In genomic region chr6:84885080-84885479, GRCm38 (mm10) we compare ENCODE assay signal across 28 mouse cellular contexts.
DNase-seq lines count a peak whose midpoint lies in the region; ATAC-seq lines count a peak whose summit lies in the region.
"Had no signal": no experiment of that assay in that cellular context is flagged by ENCODE, and none has a peak within 500 bp of the region (broad histone marks: within the 10 kb centered on the region; RNA-seq: fewer than 3 reads in every experiment).

No protein-coding gene starts in this region.

- H3K36me3 ChIP-seq in heart, embryonic 10.5 days, result no peaks in the 10 kb centered on the region
- H3K36me3 ChIP-seq in heart, embryonic 12.5 days, result no peaks in the 10 kb centered on the region
- H3K36me3 ChIP-seq in liver, embryonic 13.5 days, result no peaks in the 10 kb centered on the region
- no peaks in the 10 kb centered on the region for H3K36me3 ChIP-seq in liver, embryonic 16.5 days (ENCODE audit: control insufficient read depth, insufficient read depth)
- H3K36me3 ChIP-seq in intestine, embryonic 16.5 days (ENCODE audit: control insufficient read depth, insufficient read depth, low read length), result no peaks in the 10 kb centered on the region
- H3K36me3 ChIP-seq: embryonic facial prominence, embryonic 10.5 days; embryonic facial prominence, embryonic 13.5 days; forebrain, embryonic 12.5 days; heart, embryonic 13.5 days had no signal

- H3K27ac ChIP-seq in heart, embryonic 10.5 days, result no peak overlapping the region
- H3K27ac ChIP-seq in heart, embryonic 12.5 days (ENCODE audit: poor library complexity, severe bottlenecking), result no peak overlapping the region
- H3K27ac ChIP-seq in liver, embryonic 13.5 days, result 0 out of 2 replicates have a peak overlapping the region, but pooled peaks have one; percentile 53
- H3K27ac ChIP-seq in liver, embryonic 16.5 days (ENCODE audit: low read length), result no peak overlapping the region
- no peak overlapping the region for H3K27ac ChIP-seq in intestine, embryonic 16.5 days (ENCODE audit: low read length)
- H3K27ac ChIP-seq: embryonic facial prominence, embryonic 13.5 days; forebrain, embryonic 12.5 days; heart, embryonic 13.5 days; hindbrain, embryonic 14.5 days; hindbrain, postnatal 0 days had no signal

- 23% methylated on average over 1 of the region's 1 CpGs for WGBS in heart, embryonic 10.5 days
- 21% methylated on average over 1 of the region's 1 CpGs for WGBS in heart, embryonic 12.5 days
- WGBS in liver, embryonic 13.5 days (ENCODE audit: insufficient replicate concordance), result 14% methylated on average over 1 of the region's 1 CpGs
- WGBS in liver, embryonic 16.5 days (ENCODE audit: insufficient replicate concordance), result 9% methylated on average over 1 of the region's 1 CpGs
- WGBS in intestine, embryonic 16.5 days, result 60% methylated on average over 1 of the region's 1 CpGs

- H3K4me2 ChIP-seq in heart, embryonic 12.5 days, result no peak overlapping the region
- 0 out of 2 replicates have a peak overlapping the region, but pooled peaks have one; percentile 11 for H3K4me2 ChIP-seq in liver, embryonic 13.5 days
- H3K4me2 ChIP-seq in liver, embryonic 16.5 days (ENCODE audit: low read depth, low read length), result no peak overlapping the region
- H3K4me2 ChIP-seq in intestine, embryonic 16.5 days (ENCODE audit: low read depth, low read length), result no peak overlapping the region
- H3K4me2 ChIP-seq: embryonic facial prominence, embryonic 13.5 days; forebrain, embryonic 12.5 days; heart, embryonic 13.5 days; hindbrain, embryonic 14.5 days had no signal

- no peaks in the 10 kb centered on the region for H3K9me3 ChIP-seq in heart, embryonic 10.5 days
- no peaks in the 10 kb centered on the region for H3K9me3 ChIP-seq in heart, embryonic 12.5 days (replicated peaks)
- H3K9me3 ChIP-seq in liver, embryonic 13.5 days (replicated peaks), result no peaks in the 10 kb centered on the region
- H3K9me3 ChIP-seq in liver, embryonic 16.5 days (replicated peaks; ENCODE audit: control insufficient read depth, low read length), result no peaks in the 10 kb centered on the region
- H3K9me3 ChIP-seq in intestine, embryonic 16.5 days (ENCODE audit: control insufficient read depth, low read length), result no peaks in the 10 kb centered on the region
- H3K9me3 ChIP-seq: embryonic facial prominence, embryonic 10.5 days; embryonic facial prominence, embryonic 13.5 days; forebrain, embryonic 12.5 days; heart, embryonic 13.5 days had no signal

- H3K4me1 ChIP-seq in heart, embryonic 10.5 days, result peaks cover 41% of the 10 kb centered on the region
- H3K4me1 ChIP-seq in heart, embryonic 12.5 days (replicated peaks), result peaks cover 29% of the 10 kb centered on the region
- peaks cover 58% of the 10 kb centered on the region for H3K4me1 ChIP-seq in liver, embryonic 13.5 days (replicated peaks)
- H3K4me1 ChIP-seq in liver, embryonic 16.5 days (ENCODE audit: control insufficient read depth, low read depth, low read length), result peaks cover 28% of the 10 kb centered on the region
- peaks cover 8% of the 10 kb centered on the region; the same call in 1 of the 2 replicates for H3K4me1 ChIP-seq in intestine, embryonic 16.5 days (ENCODE audit: control insufficient read depth, insufficient read depth, low read length)
- H3K4me1 ChIP-seq: embryonic facial prominence, embryonic 13.5 days; forebrain, embryonic 12.5 days had no signal

- no peak for ATAC-seq in heart, embryonic 12.5 days (ENCODE audit: insufficient number of reproducible peaks, low FRiP score)
- ATAC-seq in liver, embryonic 13.5 days (ENCODE audit: low read depth), result peak; percentile 8; the same call in 1 of the 2 replicates
- ATAC-seq in liver, embryonic 16.5 days (ENCODE audit: low read depth), result 0 out of 2 replicates have a peak, but pooled peaks have one; percentile 7
- no peak for ATAC-seq in intestine, embryonic 16.5 days
- ATAC-seq: forebrain, embryonic 16.5 days; hindbrain, postnatal 0 days; Patski had no signal

- H3K9ac ChIP-seq in heart, embryonic 12.5 days, result no peak overlapping the region
- no peak overlapping the region for H3K9ac ChIP-seq in liver, embryonic 13.5 days
- no peak overlapping the region for H3K9ac ChIP-seq in liver, embryonic 16.5 days (ENCODE audit: low read depth, low read length)
- H3K9ac ChIP-seq in intestine, embryonic 16.5 days (ENCODE audit: low read depth, low read length), result no peak overlapping the region
- H3K9ac ChIP-seq: embryonic facial prominence, embryonic 13.5 days; forebrain, embryonic 12.5 days; heart, embryonic 13.5 days; hindbrain, embryonic 14.5 days had no signal

- H3K27me3 ChIP-seq in heart, embryonic 10.5 days (ENCODE audit: insufficient read depth, poor library complexity, severe bottlenecking), result no peaks in the 10 kb centered on the region
- no peaks in the 10 kb centered on the region for H3K27me3 ChIP-seq in heart, embryonic 12.5 days (replicated peaks)
- no peaks in the 10 kb centered on the region for H3K27me3 ChIP-seq in liver, embryonic 13.5 days
- H3K27me3 ChIP-seq in liver, embryonic 16.5 days (ENCODE audit: control insufficient read depth, insufficient read depth, low read depth, low read length), result no peaks in the 10 kb centered on the region
- no peaks in the 10 kb centered on the region for H3K27me3 ChIP-seq in intestine, embryonic 16.5 days (replicated peaks; ENCODE audit: control insufficient read depth, insufficient read depth, low read length)
- H3K27me3 ChIP-seq: embryonic facial prominence, embryonic 13.5 days; forebrain, embryonic 12.5 days; heart, embryonic 13.5 days; Patski had no signal

- peak; percentile 77 for DNase-seq in heart, embryonic 10.5 days (ENCODE audit: low spot score)
- peak; percentile 8 for DNase-seq in c-Kit-positive CD71-positive TER-119-positive erythroid progenitor cells, embryonic 14.5 days (ENCODE audit: low spot score)
- DNase-seq in liver, embryonic 13.5 days, result peak; percentile 24
- DNase-seq in urinary bladder, adult 18-20 months (ENCODE audit: low spot score in 2 of 2), result no peak
- no peak for DNase-seq in gastrocnemius, postnatal 25 days
- DNase-seq: adrenal gland, postnatal 10 days; adrenal gland, postnatal 36 days; cerebellum, adult 11-12 months; cerebellum, adult 8-10 months; cerebellum, postnatal 10 days; cerebellum, postnatal 36 days; embryo, embryonic 11 days; gastrocnemius, postnatal 10 days; heart, adult 11 months; heart, postnatal 14 days; heart, postnatal 4 days had no signal

- H3K4me3 ChIP-seq in heart, embryonic 10.5 days, result no peak overlapping the region
- no peak overlapping the region for H3K4me3 ChIP-seq in heart, embryonic 12.5 days
- H3K4me3 ChIP-seq in liver, embryonic 13.5 days (replicated peaks), result no peak overlapping the region
- H3K4me3 ChIP-seq in liver, embryonic 16.5 days (ENCODE audit: low read depth, low read length), result no peak overlapping the region
- no peak overlapping the region for H3K4me3 ChIP-seq in intestine, embryonic 16.5 days (ENCODE audit: low read length)
- H3K4me3 ChIP-seq: embryonic facial prominence, embryonic 10.5 days; embryonic facial prominence, embryonic 13.5 days; erythroblast, embryonic 14.5 days; forebrain, embryonic 12.5 days; heart, embryonic 13.5 days had no signal

Comparison
In these comparisons a context has a peak if more than half of its experiments do, and no peak if none do; other contexts are left out.
1. DNase-seq: peak in heart, embryonic 10.5 days (single experiment), c-Kit-positive CD71-positive TER-119-positive erythroid progenitor cells, embryonic 14.5 days (single experiment) and liver, embryonic 13.5 days (single experiment); none in urinary bladder, adult 18-20 months (0 of 2) and gastrocnemius, postnatal 25 days (single experiment).
2. ATAC-seq: peak in liver, embryonic 13.5 days (single experiment) and liver, embryonic 16.5 days (single experiment); none in heart, embryonic 12.5 days (single experiment) and intestine, embryonic 16.5 days (single experiment).